Mouse (Mus musculus): ENCODE data around the gene Tgfbr3. TPM values are rescaled to one million over a fixed set of nuclear protein-coding genes. Genes with fewer than 3 reads are reported as not detected.
A peak's percentile ranks its signal among the peaks of the same experiment; 100 is the strongest.

The Tgfbr3 gene
- polyA plus RNA-seq, 1 experiment from 2014 or later = 4.4 TPM

- 75% methylated on average over 5 of the region's 5 CpGs for WGBS (ENCODE audit: insufficient replicate concordance)
- TF ChIP-seq EP300 (IDR thresholded peaks at IDR 0.05; ENCODE audit: low read depth) (no peak), CTCF (IDR thresholded peaks at IDR 0.05; ENCODE audit: low read depth) (no peak)
Measured at GRCm38 (mm10) chr5:107220936-107221335, 68.5 kb downstream of the Tgfbr3 start.

GRCm38 (mm10) chr5:107219883-107220282, 69.5 kb downstream of the Tgfbr3 start:
- H3K9ac ChIP-seq (replicated peaks) = no peak overlapping the region
- 79% methylated on average over 6 of the region's 6 CpGs for WGBS (ENCODE audit: insufficient replicate concordance)
- ATAC-seq = no peak
- H3K4me3 ChIP-seq (ENCODE audit: low read depth, low read length) = no peak overlapping the region
- no peak for DNase-seq
- no peak overlapping the region for H3K27ac ChIP-seq (ENCODE audit: low read depth)
- no peaks in the 10 kb centered on the region for H3K36me3 ChIP-seq (replicated peaks; ENCODE audit: insufficient read depth, low read length)
- no peak overlapping the region for H3K4me2 ChIP-seq (ENCODE audit: low read depth, low read length)
- H3K27me3 ChIP-seq (ENCODE audit: insufficient read depth, low read length) = no peaks in the 10 kb centered on the region
- H3K4me1 ChIP-seq (ENCODE audit: insufficient read depth) = peaks cover 27% of the 10 kb centered on the region
- no peak for TF ChIP-seq CTCF (IDR thresholded peaks at IDR 0.05; ENCODE audit: low read depth)
- no peak for TF ChIP-seq EP300 (IDR thresholded peaks at IDR 0.05; ENCODE audit: low read depth)
- H3K9me3 ChIP-seq (ENCODE audit: low read length) = no peaks in the 10 kb centered on the region

More at GRCm38 (mm10) chr5:107220936-107221335, 68.5 kb downstream of the Tgfbr3 start:
- DNase-seq = no peak
- Histone ChIP-seq H3K4me3 (ENCODE audit: low read depth, low read length) (no peak overlapping the region), H3K9me3 (ENCODE audit: low read length) (no peaks in the 10 kb centered on the region), H3K4me2 (ENCODE audit: low read depth, low read length) (no peak overlapping the region), H3K9ac (replicated peaks) (no peak overlapping the region), H3K36me3 (replicated peaks; ENCODE audit: insufficient read depth, low read length) (no peaks in the 10 kb centered on the region), H3K4me1 (ENCODE audit: insufficient read depth) (peaks cover 29% of the 10 kb centered on the region), H3K27me3 (ENCODE audit: insufficient read depth, low read length) (no peaks in the 10 kb centered on the region), H3K27ac (ENCODE audit: low read depth) (no peak overlapping the region)
- ATAC-seq = no peak

DNA sequence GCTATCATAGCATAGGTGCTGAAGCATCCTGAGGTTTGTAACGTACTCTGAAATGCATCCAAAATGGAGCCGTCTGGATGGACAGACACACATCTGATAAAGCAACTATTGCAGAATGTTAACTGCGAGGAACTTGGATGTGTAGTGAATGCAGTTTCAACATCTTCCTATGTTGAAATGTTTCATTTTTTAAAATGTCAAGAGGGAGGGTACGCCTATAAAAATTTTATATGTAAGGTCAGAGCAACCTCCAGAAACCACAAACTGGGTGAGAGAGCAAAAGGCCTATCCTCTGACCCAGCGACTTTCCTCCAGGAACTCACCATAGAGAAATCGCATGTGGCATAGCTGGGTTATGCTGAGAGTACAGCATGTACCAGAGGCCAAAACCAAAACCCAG, 70.1 kb downstream of the Tgfbr3 start:
- Histone ChIP-seq H3K9ac (replicated peaks) (no peak overlapping the region), H3K36me3 (replicated peaks; ENCODE audit: insufficient read depth, low read length) (no peaks in the 10 kb centered on the region), H3K9me3 (ENCODE audit: low read length) (no peaks in the 10 kb centered on the region), H3K4me1 (ENCODE audit: insufficient read depth) (peaks cover 26% of the 10 kb centered on the region), H3K4me2 (ENCODE audit: low read depth, low read length) (no peak overlapping the region), H3K27ac (ENCODE audit: low read depth) (no peak overlapping the region), H3K27me3 (ENCODE audit: insufficient read depth, low read length) (no peaks in the 10 kb centered on the region), H3K4me3 (ENCODE audit: low read depth, low read length) (no peak overlapping the region)
- TF ChIP-seq EP300 (IDR thresholded peaks at IDR 0.05; ENCODE audit: low read depth) = no peak
- no peak for TF ChIP-seq CTCF (IDR thresholded peaks at IDR 0.05; ENCODE audit: low read depth)
- 71% methylated on average over 6 of the region's 6 CpGs for WGBS (ENCODE audit: insufficient replicate concordance)
- DNase-seq (no peak), ATAC-seq (no peak)

DNA sequence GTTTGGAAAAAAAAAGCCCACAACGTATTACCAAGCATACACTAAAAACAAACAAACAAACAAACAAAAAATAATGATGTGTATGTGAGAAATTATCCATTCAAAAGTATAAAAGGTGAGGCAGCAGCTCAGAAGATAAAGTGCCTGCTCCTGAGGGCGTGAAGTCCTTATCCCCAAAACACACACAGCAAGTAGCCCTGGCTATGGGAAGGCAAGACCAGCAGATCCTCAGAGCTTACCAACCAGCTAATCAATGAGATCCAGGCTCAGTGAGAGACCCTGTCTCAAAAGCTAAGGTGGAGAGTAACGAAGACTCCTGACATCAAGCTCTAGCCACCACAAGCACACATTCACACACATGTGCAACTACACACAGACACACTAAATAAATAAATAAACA, 70.8 kb downstream of the Tgfbr3 start:
- TF ChIP-seq CTCF (IDR thresholded peaks at IDR 0.05; ENCODE audit: low read depth) (no peak), EP300 (IDR thresholded peaks at IDR 0.05; ENCODE audit: low read depth) (peak; percentile 27; the same call in 1 of the 2 replicates)
- Histone ChIP-seq H3K36me3 (replicated peaks; ENCODE audit: insufficient read depth, low read length) (no peaks in the 10 kb centered on the region), H3K4me1 (ENCODE audit: insufficient read depth) (peaks cover 20% of the 10 kb centered on the region), H3K9ac (replicated peaks) (no peak overlapping the region), H3K4me2 (ENCODE audit: low read depth, low read length) (no peak overlapping the region), H3K4me3 (ENCODE audit: low read depth, low read length) (no peak overlapping the region), H3K27me3 (ENCODE audit: insufficient read depth, low read length) (no peaks in the 10 kb centered on the region), H3K9me3 (ENCODE audit: low read length) (no peaks in the 10 kb centered on the region), H3K27ac (ENCODE audit: low read depth) (no peak overlapping the region)
- WGBS (ENCODE audit: insufficient replicate concordance) = 53% methylated on average over 3 of the region's 3 CpGs
- DNase-seq (no peak), ATAC-seq (peak; percentile 49; the same call in 1 of the 2 replicates)

DNA sequence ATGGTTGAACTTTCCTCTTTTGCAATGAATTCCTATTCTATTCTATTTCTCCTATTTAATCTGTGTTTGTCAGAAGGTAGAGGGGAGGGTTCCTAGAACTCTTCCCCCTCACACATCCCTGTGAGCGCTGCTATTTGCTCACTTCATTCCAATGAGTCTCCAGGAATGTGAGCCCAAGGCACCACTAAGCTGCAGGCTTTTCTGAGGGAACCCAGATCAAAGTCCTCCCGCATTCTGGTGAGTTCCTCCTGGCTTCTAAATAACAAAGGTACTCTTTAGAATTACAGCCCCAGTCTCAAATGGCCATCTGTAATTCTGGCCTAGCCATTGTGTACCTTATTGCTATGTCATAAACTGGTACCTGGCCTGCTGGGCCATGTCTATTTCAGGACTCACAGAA, 72.3 kb downstream of the Tgfbr3 start:
- Histone ChIP-seq H3K9ac (replicated peaks) (no peak overlapping the region), H3K9me3 (ENCODE audit: low read length) (no peaks in the 10 kb centered on the region), H3K4me1 (ENCODE audit: insufficient read depth) (peaks cover 6% of the 10 kb centered on the region; the same call in 1 of the 2 replicates), H3K27me3 (ENCODE audit: insufficient read depth, low read length) (no peaks in the 10 kb centered on the region), H3K4me2 (ENCODE audit: low read depth, low read length) (no peak overlapping the region), H3K4me3 (ENCODE audit: low read depth, low read length) (no peak overlapping the region), H3K36me3 (replicated peaks; ENCODE audit: insufficient read depth, low read length) (no peaks in the 10 kb centered on the region), H3K27ac (ENCODE audit: low read depth) (no peak overlapping the region)
- ATAC-seq (no peak), DNase-seq (no peak)
- TF ChIP-seq CTCF (IDR thresholded peaks at IDR 0.05; ENCODE audit: low read depth) (no peak), EP300 (IDR thresholded peaks at IDR 0.05; ENCODE audit: low read depth) (no peak)
- 70% methylated on average over 2 of the region's 2 CpGs for WGBS (ENCODE audit: insufficient replicate concordance)

GRCm38 (mm10) chr5:107213373-107214132, 75.9 kb downstream of the Tgfbr3 start:
- no peak overlapping the region for H3K9ac ChIP-seq (replicated peaks)
- no peaks in the 10 kb centered on the region for H3K27me3 ChIP-seq (ENCODE audit: insufficient read depth, low read length)
- no peaks in the 10 kb centered on the region for H3K4me1 ChIP-seq (ENCODE audit: insufficient read depth)
- TF ChIP-seq EP300 (IDR thresholded peaks at IDR 0.05; ENCODE audit: low read depth) (no peak), CTCF (IDR thresholded peaks at IDR 0.05; ENCODE audit: low read depth) (no peak)
- H3K9me3 ChIP-seq (ENCODE audit: low read length) = no peaks in the 10 kb centered on the region
- no peak overlapping the region for H3K4me3 ChIP-seq (ENCODE audit: low read depth, low read length)
- no peaks in the 10 kb centered on the region for H3K36me3 ChIP-seq (replicated peaks; ENCODE audit: insufficient read depth, low read length)
- no peak overlapping the region for H3K27ac ChIP-seq (ENCODE audit: low read depth)
- ATAC-seq (no peak), DNase-seq (no peak)
- WGBS (ENCODE audit: insufficient replicate concordance) = 66% methylated on average over 9 of the region's 9 CpGs
- no peak overlapping the region for H3K4me2 ChIP-seq (ENCODE audit: low read depth, low read length)
